Mouse (Mus musculus): ENCODE measurements around the gene Mark1. TPM values are rescaled to one million over a fixed set of nuclear protein-coding genes. Genes with fewer than 3 reads are reported as not detected.

Mark1 gene
- total RNA-seq, 2 experiments from 2014 or later, result 7.0 to 8.4 TPM

DNA sequence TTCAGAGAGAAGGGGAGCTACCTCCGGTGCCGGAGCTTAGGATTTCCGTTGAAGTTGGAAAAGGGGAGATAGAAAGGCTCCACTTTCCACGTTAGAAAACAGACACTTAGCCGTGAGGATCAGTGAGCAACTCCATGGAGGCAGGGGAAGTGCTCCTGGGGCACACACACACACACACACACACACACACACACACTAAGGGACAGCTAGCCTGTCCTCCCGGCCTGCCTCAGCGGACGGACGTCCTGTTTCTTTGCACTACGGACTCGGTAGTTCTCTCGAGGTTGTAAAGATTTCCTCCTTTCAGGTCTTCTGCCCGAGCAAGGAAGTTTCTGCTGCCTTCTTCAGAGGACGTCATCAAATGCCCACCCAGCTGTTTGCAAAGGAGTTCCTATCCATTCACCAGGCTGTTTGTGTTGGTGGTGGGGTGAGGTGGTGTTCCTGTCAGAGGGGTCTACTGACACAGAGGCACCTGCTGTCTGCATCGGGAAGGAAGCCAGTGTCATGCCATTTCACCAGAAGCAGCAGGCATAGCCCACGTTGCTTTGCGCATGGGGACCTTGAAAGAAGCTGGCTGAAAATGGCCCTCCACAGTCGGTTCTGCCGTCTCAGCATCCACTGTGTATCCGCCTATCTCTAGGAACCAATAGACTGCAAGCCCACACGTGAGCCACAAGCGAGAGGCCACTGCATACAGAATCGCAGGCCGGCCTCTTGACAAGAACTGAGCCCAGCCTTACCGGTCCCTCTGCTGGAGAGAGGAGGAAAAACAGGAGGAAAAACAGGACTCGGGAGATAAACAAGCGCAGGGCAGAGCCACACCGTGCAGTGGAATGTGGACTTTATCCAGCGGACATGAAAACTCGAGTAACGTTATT, 147.4 kb downstream of the Mark1 start:
- peak; percentile 80 to 87 for DNase-seq

DNA sequence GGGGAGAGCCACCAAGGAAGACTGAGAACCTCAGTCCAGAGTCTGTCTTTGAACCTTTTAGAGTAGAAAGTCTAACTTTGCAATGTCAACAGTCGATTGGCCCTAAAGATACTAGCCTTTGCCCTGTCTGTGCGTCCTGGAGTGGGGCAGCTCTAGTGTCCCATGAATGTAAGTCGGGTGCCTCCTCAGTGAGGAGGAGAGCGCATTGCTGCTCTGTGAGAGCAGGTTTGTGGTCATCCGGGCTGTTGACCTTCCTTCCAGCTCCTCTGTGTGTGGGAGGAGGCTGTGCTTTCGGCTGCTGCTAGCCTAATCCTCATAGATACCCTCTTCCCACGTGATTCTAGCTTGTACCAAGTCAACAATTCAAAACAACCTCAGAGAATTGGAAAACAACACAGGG, 148.2 kb downstream of the Mark1 start:
- peak in 1 of 2 experiments; percentile 40 for DNase-seq

DNA sequence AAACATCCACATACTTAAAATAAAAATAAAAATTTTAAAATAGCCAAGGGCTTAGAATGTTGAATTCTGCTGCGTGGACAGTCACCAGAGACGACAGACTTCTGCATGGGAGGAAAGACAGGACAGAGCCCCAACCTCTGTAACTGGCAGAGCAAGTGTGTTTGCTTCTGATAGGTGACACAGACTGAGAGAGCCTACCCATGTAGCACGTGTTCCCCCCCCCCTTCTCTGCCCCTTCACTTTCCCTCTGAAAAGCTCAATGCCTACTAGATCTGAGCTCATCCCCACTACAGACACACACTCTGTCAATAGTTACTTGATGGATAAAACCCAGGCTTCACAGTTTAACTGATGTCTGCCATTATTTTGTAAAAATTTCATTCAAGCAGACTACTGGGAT, 152.4 kb downstream of the Mark1 start:
- DNase-seq, result no peak

Other genes with a start within 250 kb of the Mark1 start
- gene Marc1, start 188.3 kb downstream of the Mark1 start, total RNA-seq (2021), result 1 to 10 TPM; 3.7 to 7.4 TPM
- 100 to 1,000 TPM; 380 to 404 TPM for gene Marc2, start 153.1 kb downstream of the Mark1 start, total RNA-seq (2021)
- 10 to 100 TPM; 26.6 to 32.5 TPM for gene C130074G19Rik, start 116.4 kb downstream of the Mark1 start, total RNA-seq (2021)
- gene Rab3gap2, start 204.5 kb upstream of the Mark1 start, total RNA-seq (2021), result 10 to 100 TPM; 51.9 to 63.2 TPM